Mouse (Mus musculus): ENCODE results near the gene Slc44a2. TPM values are rescaled to one million over a fixed set of nuclear protein-coding genes. Genes with fewer than 3 reads are reported as not detected.

Slc44a2 gene
- polyA plus RNA-seq, 1 experiment, result 173 TPM

GRCm38 (mm10) chr9:21369080-21369479, 48.6 kb downstream of the Slc44a2 start:
- peak overlapping the region; percentile 97 for H3K4me3 ChIP-seq
- no peaks in the 10 kb centered on the region for H3K36me3 ChIP-seq (ENCODE audit: control insufficient read depth, insufficient read depth)
- TF ChIP-seq SRF (IDR thresholded peaks at IDR 0.05; ENCODE audit: control insufficient read depth, insufficient read length, low read depth) (no peak), MAX (IDR thresholded peaks at IDR 0.05; ENCODE audit: low read depth) (no peak), MYOD1 (IDR thresholded peaks at IDR 0.05; ENCODE audit: control insufficient read depth in 1 of 3, insufficient read length in 2 of 3, low read depth in 2 of 3) (no peak), MYOG (IDR thresholded peaks at IDR 0.05; ENCODE audit: control insufficient read depth in 1 of 3, insufficient read depth in 1 of 3, insufficient read length in 2 of 3, low read depth in 2 of 3) (no peak), POLR2AphosphoS2 (IDR thresholded peaks at IDR 0.05; ENCODE audit: insufficient read length, low read depth) (no peak), E2F4 (IDR thresholded peaks at IDR 0.05; ENCODE audit: insufficient read depth) (no peak), TCF12 (IDR thresholded peaks at IDR 0.05; ENCODE audit: insufficient read depth, poor library complexity, severe bottlenecking) (no peak)
- peak overlapping the region; percentile 96 for H3K4me2 ChIP-seq (ENCODE audit: low read depth)
- peaks cover 61% of the 10 kb centered on the region for H3K79me2 ChIP-seq (ENCODE audit: control insufficient read depth, insufficient read depth)
- peak overlapping the region; percentile 97 for H3ac ChIP-seq (ENCODE audit: control insufficient read depth, insufficient read length)
- no peaks in the 10 kb centered on the region for H3K27me3 ChIP-seq (ENCODE audit: control insufficient read depth, insufficient read depth, insufficient read length)

GRCm38 (mm10) chr9:21370876-21371275, 50.4 kb downstream of the Slc44a2 start:
- H3K4me3 ChIP-seq, result no peak overlapping the region
- H3K79me2 ChIP-seq (ENCODE audit: control insufficient read depth, insufficient read depth), result peaks cover 78% of the 10 kb centered on the region
- no peak overlapping the region for H3ac ChIP-seq (ENCODE audit: control insufficient read depth, insufficient read length)
- H3K36me3 ChIP-seq (ENCODE audit: control insufficient read depth, insufficient read depth), result no peaks in the 10 kb centered on the region
- no peaks in the 10 kb centered on the region for H3K27me3 ChIP-seq (ENCODE audit: control insufficient read depth, insufficient read depth, insufficient read length)
- peak overlapping the region; percentile 2 for H3K4me2 ChIP-seq (ENCODE audit: low read depth)
- TF ChIP-seq MYOG (IDR thresholded peaks at IDR 0.05; ENCODE audit: control insufficient read depth in 1 of 3, insufficient read depth in 1 of 3, insufficient read length in 2 of 3, low read depth in 2 of 3), result no peak
- no peak for TF ChIP-seq TCF3 (IDR thresholded peaks at IDR 0.05; ENCODE audit: insufficient read length, low read depth)
- TF ChIP-seq MYOD1 (IDR thresholded peaks at IDR 0.05; ENCODE audit: control insufficient read depth in 1 of 3, insufficient read length in 2 of 3, low read depth in 2 of 3), result no peak
- no peak for TF ChIP-seq E2F4 (IDR thresholded peaks at IDR 0.05; ENCODE audit: insufficient read depth)

GRCm38 (mm10) chr9:21372508-21372907, 52.0 kb downstream of the Slc44a2 start:
- H3K79me2 ChIP-seq (ENCODE audit: control insufficient read depth, insufficient read depth), result peaks cover 95% of the 10 kb centered on the region
- H3K4me2 ChIP-seq (ENCODE audit: low read depth), result peak overlapping the region; percentile 10
- no peak overlapping the region for H3ac ChIP-seq (ENCODE audit: control insufficient read depth, insufficient read length)
- no peak overlapping the region for H3K4me3 ChIP-seq
- H3K36me3 ChIP-seq (ENCODE audit: control insufficient read depth, insufficient read depth), result no peaks in the 10 kb centered on the region
- H3K27me3 ChIP-seq (ENCODE audit: control insufficient read depth, insufficient read depth, insufficient read length), result no peaks in the 10 kb centered on the region
- TF ChIP-seq REST (IDR thresholded peaks at IDR 0.05; ENCODE audit: insufficient read depth, insufficient read length) (no peak), MAX (IDR thresholded peaks at IDR 0.05; ENCODE audit: low read depth) (no peak), E2F4 (IDR thresholded peaks at IDR 0.05; ENCODE audit: insufficient read depth) (no peak), CEBPB (IDR thresholded peaks at IDR 0.05; ENCODE audit: insufficient read depth, poor library complexity, severe bottlenecking) (no peak), MYOG (IDR thresholded peaks at IDR 0.05; ENCODE audit: control insufficient read depth in 1 of 3, insufficient read depth in 1 of 3, insufficient read length in 2 of 3, low read depth in 2 of 3) (no peak), POLR2AphosphoS2 (IDR thresholded peaks at IDR 0.05; ENCODE audit: insufficient read length, low read depth) (no peak), USF1 (IDR thresholded peaks at IDR 0.05; ENCODE audit: low read depth) (no peak), POLR2A (IDR thresholded peaks at IDR 0.05; ENCODE audit: insufficient read length, low read depth) (no peak), MYOD1 (IDR thresholded peaks at IDR 0.05; ENCODE audit: control insufficient read depth in 1 of 3, insufficient read length in 2 of 3, low read depth in 2 of 3) (no peak), TCF3 (IDR thresholded peaks at IDR 0.05; ENCODE audit: insufficient read length, low read depth) (no peak), SRF (IDR thresholded peaks at IDR 0.05; ENCODE audit: control insufficient read depth, insufficient read length, low read depth) (no peak), TCF12 (IDR thresholded peaks at IDR 0.05; ENCODE audit: insufficient read depth, poor library complexity, severe bottlenecking) (no peak)

- no peak for TF ChIP-seq REST (IDR thresholded peaks at IDR 0.05; ENCODE audit: insufficient read depth, insufficient read length)
- no peak for TF ChIP-seq POLR2A (IDR thresholded peaks at IDR 0.05; ENCODE audit: insufficient read length, low read depth)
- no peak for TF ChIP-seq USF1 (IDR thresholded peaks at IDR 0.05; ENCODE audit: low read depth)
- no peak for TF ChIP-seq TCF12 (IDR thresholded peaks at IDR 0.05; ENCODE audit: insufficient read depth, poor library complexity, severe bottlenecking)
- TF ChIP-seq POLR2AphosphoS2 (IDR thresholded peaks at IDR 0.05; ENCODE audit: insufficient read length, low read depth), result no peak
- TF ChIP-seq SRF (IDR thresholded peaks at IDR 0.05; ENCODE audit: control insufficient read depth, insufficient read length, low read depth), result no peak
- TF ChIP-seq MYOD1 (IDR thresholded peaks at IDR 0.05; ENCODE audit: control insufficient read depth in 1 of 3, insufficient read length in 2 of 3, low read depth in 2 of 3), result no peak
- no peak for TF ChIP-seq E2F4 (IDR thresholded peaks at IDR 0.05; ENCODE audit: insufficient read depth)
- Histone ChIP-seq H3K79me2 (ENCODE audit: control insufficient read depth, insufficient read depth) (peaks cover 100% of the 10 kb centered on the region), H3K27me3 (ENCODE audit: control insufficient read depth, insufficient read depth, insufficient read length) (no peaks in the 10 kb centered on the region), H3K4me2 (ENCODE audit: low read depth) (no peak overlapping the region), H3K36me3 (ENCODE audit: control insufficient read depth, insufficient read depth) (peaks cover 5% of the 10 kb centered on the region), H3K4me3 (no peak overlapping the region), H3ac (ENCODE audit: control insufficient read depth, insufficient read length) (no peak overlapping the region)
Observed at GRCm38 (mm10) chr9:21379195-21379594, 58.7 kb downstream of the Slc44a2 start.

- TF ChIP-seq REST (IDR thresholded peaks at IDR 0.05; ENCODE audit: insufficient read depth, insufficient read length) (no peak), MYOG (IDR thresholded peaks at IDR 0.05; ENCODE audit: control insufficient read depth in 1 of 3, insufficient read depth in 1 of 3, insufficient read length in 2 of 3, low read depth in 2 of 3) (no peak), MYOD1 (IDR thresholded peaks at IDR 0.05; ENCODE audit: control insufficient read depth in 1 of 3, insufficient read length in 2 of 3, low read depth in 2 of 3) (no peak), USF1 (IDR thresholded peaks at IDR 0.05; ENCODE audit: low read depth) (no peak), SRF (IDR thresholded peaks at IDR 0.05; ENCODE audit: control insufficient read depth, insufficient read length, low read depth) (no peak), CEBPB (IDR thresholded peaks at IDR 0.05; ENCODE audit: insufficient read depth, poor library complexity, severe bottlenecking) (no peak), TCF3 (IDR thresholded peaks at IDR 0.05; ENCODE audit: insufficient read length, low read depth) (no peak), E2F4 (IDR thresholded peaks at IDR 0.05; ENCODE audit: insufficient read depth) (no peak), POLR2AphosphoS2 (IDR thresholded peaks at IDR 0.05; ENCODE audit: insufficient read length, low read depth) (no peak), TCF12 (IDR thresholded peaks at IDR 0.05; ENCODE audit: insufficient read depth, poor library complexity, severe bottlenecking) (no peak), MAX (IDR thresholded peaks at IDR 0.05; ENCODE audit: low read depth) (no peak), POLR2A (IDR thresholded peaks at IDR 0.05; ENCODE audit: insufficient read length, low read depth) (no peak)
- no peak overlapping the region for H3K4me3 ChIP-seq
- H3K27me3 ChIP-seq (ENCODE audit: control insufficient read depth, insufficient read depth, insufficient read length), result no peaks in the 10 kb centered on the region
- H3ac ChIP-seq (ENCODE audit: control insufficient read depth, insufficient read length), result no peak overlapping the region
- no peak overlapping the region for H3K4me2 ChIP-seq (ENCODE audit: low read depth)
- H3K79me2 ChIP-seq (ENCODE audit: control insufficient read depth, insufficient read depth), result peaks cover 100% of the 10 kb centered on the region
- peaks cover 5% of the 10 kb centered on the region for H3K36me3 ChIP-seq (ENCODE audit: control insufficient read depth, insufficient read depth)
Observed at GRCm38 (mm10) chr9:21380868-21381267, 60.4 kb downstream of the Slc44a2 start.

Measured in myocyte (in vitro differentiated cells).